Mouse (Mus musculus): ENCODE data around the gene Commd7.

- TF ChIP-seq EP300 (optimal IDR thresholded peaks at IDR 0.05) (no peak), CTCF (IDR thresholded peaks at IDR 0.05; ENCODE audit: low read depth) (no peak)
Observed at GRCm38 (mm10) chr2:153594998-153595397, 37.6 kb downstream of the Commd7 start.
